Mouse (Mus musculus): Measurements from ENCODE around the gene Tbca.
A peak's percentile ranks its signal among the peaks of the same experiment; 100 is the strongest.

Tbca gene

DNA sequence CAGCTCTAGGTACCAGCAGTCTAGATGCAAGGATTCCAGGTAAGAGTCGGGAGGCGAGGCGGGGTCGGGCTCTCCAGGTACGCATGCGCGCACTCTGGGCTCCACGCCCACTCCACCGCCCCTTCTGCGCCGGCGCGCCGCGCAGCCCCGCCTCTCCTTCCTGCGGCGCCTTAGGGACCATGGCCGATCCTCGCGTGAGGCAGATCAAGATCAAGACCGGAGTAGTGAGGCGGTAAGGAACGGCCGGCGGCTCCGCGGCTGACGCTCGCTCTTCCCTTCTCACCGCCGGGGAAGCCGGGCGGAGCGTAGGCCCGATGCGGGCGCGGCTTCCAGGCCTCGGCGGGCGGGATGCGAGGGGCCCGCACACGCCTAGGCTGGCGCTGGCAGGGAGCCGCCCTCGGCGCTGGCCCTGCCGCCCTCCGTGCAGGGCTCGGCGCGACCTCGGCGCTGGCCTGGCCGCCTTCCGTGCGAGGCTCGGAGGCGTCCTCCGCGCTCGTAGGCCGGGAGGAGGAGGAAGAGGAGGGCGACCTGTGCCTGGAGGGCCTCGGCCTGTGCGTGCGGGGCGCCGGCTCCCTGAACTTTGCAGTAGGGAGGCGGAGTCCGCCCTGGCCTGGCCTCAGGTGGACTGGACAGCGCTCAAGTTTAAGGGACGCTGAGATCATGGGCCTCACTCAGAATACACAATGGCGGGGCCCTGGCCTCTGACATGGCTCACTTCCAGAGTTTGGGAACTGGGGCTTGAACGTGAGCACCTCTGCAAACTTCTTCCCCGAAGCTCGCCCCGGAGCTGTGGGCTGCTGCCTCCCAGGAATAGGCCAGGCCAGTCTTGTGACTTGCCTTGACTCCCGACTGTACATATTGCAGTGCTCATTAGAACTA, at the start of gene Tbca:
Tbca (plus strand) TSS at position 140 of the 879 bp plus-strand sequence.
- peak; percentile 78 to 89 for DNase-seq (ENCODE audit: low spot score in 2 of 2)

- no peak for DNase-seq (ENCODE audit: low spot score in 2 of 2)
Measured at GRCm38 (mm10) chr13:94745176-94745575, 43.5 kb upstream of the Tbca start.

GRCm38 (mm10) chr13:94765852-94766251, 22.9 kb upstream of the Tbca start:
- DNase-seq (ENCODE audit: low spot score in 2 of 2): no peak

GRCm38 (mm10) chr13:94768460-94769154, 20.1 kb upstream of the Tbca start:
- no peak for DNase-seq (ENCODE audit: low spot score in 2 of 2)

GRCm38 (mm10) chr13:94769155-94769470, 19.6 kb upstream of the Tbca start:
- DNase-seq (ENCODE audit: low spot score in 2 of 2): no peak

- no peak for DNase-seq (ENCODE audit: low spot score in 2 of 2)
Measured at GRCm38 (mm10) chr13:94786866-94787265, 1.8 kb upstream of the Tbca start.

DNA sequence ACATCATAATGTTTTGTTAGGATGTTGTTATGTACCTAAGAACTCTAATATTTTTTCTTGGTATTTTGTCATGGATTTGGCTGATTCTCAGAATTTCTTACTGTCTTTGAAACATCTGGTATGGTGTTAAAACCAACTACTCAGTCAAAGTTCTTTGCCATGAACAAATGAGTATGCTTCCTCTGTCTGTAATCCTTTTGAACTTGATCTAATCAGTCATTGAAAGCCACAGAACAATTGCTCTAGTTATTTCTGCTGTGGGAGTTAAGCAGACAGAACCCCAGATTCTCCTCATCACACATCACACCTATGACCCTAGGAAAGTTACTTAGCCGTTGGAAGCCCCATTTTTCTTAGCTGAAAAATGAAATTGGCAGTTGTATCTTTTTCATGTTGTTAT, 6.0 kb downstream of the Tbca start:
- no peak for DNase-seq (ENCODE audit: low spot score in 2 of 2)

GRCm38 (mm10) chr13:94803480-94804057, 14.9 kb downstream of the Tbca start:
- DNase-seq (ENCODE audit: low spot score in 2 of 2): no peak

DNA sequence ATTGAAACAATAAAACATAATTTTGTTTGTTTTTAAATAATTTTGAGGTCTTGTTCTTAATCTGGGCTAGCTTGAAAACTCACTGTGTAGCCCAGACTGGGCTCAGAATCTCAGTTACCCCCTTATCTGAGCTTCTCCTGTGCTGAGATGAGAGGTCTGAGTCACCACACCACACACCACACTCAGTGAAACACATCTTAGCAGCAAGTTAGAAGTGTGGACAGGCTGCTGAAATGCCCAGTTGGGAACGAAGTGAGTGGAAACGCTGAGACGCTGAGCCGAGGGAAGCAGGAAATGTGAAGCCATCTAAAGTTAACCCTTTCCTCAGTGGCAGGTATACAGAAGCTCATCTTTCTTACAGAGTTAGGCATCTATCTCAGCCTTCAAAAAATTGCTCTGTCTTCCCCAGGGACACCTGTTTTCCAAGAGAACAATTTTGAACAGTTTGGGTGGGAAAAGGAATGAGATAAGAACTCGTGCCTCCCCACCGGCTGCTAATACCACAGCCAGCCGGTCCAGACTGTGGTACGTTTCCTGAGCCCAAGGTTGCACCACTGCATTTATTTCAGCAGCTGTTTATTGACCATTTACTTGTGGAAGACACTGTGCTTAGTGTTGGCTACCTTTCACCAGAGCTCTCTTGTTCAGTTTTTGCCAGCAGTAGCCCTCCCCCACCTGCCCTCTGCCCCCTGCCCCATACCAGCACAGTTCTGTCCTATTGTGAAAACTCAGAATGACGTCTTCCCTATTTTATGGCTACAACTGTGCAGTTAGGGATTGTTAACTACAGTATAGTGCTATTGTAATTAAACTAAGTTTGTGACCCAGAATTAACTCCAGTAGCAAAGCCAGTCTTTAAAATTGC, 17.8 kb downstream of the Tbca start:
- no peak for DNase-seq (ENCODE audit: low spot score in 2 of 2)

DNA sequence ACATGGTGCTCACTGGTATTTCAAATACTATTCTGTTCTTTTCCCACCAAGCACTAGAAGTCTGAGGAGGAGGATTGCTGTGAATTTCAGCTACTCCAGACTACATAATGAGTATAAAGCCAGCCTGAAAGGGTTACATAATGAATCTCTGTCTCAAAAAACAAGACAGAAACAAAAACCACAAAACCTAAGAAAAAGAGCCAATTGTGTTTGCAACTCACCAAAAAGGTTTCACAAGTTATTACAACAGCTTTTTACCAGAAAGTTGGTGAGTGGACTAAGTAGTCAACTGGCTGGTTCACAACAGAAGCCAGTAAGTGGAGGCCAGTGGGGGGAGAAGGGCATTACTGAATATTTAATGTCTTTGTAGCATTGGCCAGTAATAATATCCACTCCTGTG, 19.9 kb downstream of the Tbca start:
- no peak for DNase-seq (ENCODE audit: low spot score in 2 of 2)

- no peak for DNase-seq (ENCODE audit: low spot score in 2 of 2)
Measured at GRCm38 (mm10) chr13:94809724-94810123, 21.0 kb downstream of the Tbca start.

GRCm38 (mm10) chr13:94811451-94811850, 22.7 kb downstream of the Tbca start:
- DNase-seq (ENCODE audit: low spot score in 2 of 2): no peak

GRCm38 (mm10) chr13:94813770-94814169, 25.1 kb downstream of the Tbca start:
- no peak for DNase-seq (ENCODE audit: low spot score in 2 of 2)

DNA sequence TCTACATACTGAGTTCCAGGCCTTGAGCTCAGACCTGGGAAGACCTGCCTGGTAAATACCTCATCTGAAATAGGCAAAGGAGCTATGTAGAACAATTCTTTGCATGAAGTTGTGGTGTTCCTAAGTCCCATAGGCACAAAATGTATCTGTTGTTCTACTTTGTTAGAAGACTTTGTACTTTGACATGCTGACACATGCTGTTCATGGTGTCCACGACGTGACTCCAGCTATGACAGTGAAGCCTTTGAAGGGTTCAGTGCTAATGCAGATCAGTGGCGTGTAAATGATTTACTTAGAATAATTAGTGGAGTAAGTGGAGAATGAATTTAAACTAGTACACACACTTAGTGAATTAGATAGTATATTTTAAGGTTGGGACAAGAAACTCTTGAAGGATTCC, 31.8 kb downstream of the Tbca start:
- DNase-seq (ENCODE audit: low spot score in 2 of 2): no peak

DNA sequence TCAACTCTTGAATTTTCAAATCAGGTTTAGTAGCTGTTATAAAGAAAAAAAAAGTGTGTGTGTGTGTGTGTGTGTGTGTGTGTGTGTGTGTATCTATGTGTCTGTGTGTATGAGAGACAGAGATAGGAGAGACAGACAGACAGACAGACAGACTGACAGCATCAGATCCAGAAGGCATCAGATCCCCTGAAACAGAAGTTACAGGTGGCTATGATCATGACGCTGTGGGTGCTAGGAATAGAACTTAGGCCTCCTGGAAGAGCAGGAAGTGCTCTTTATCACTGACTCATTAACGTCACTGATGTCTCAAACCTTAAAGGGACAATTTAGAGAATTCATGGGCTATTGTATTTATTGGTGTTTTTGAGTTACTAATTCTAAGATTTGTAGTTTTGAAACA, 32.2 kb downstream of the Tbca start:
- DNase-seq (ENCODE audit: low spot score in 2 of 2): no peak

DNA sequence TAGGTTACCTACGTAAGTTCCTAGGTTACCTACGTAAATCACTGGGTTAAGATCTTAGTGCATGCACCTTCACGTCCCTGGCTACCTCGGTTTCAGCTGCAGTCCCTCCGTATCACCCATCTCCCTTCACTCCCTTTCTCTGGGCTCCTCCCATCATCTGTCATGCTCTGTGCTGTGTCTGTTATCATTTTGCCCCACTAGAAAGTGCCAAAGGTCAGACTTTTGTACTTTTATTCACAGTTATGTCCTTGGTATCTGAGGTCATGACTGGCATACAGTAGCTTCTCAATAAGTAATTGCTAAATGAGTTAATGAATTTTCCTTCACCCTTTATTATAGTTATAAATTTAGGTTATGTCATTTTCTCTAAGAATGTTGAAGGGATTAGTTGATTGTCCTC, 37.7 kb downstream of the Tbca start:
- no peak for DNase-seq (ENCODE audit: low spot score in 2 of 2)

- no peak for DNase-seq (ENCODE audit: low spot score in 2 of 2)
Measured at GRCm38 (mm10) chr13:94826986-94827385, 38.3 kb downstream of the Tbca start.

DNA sequence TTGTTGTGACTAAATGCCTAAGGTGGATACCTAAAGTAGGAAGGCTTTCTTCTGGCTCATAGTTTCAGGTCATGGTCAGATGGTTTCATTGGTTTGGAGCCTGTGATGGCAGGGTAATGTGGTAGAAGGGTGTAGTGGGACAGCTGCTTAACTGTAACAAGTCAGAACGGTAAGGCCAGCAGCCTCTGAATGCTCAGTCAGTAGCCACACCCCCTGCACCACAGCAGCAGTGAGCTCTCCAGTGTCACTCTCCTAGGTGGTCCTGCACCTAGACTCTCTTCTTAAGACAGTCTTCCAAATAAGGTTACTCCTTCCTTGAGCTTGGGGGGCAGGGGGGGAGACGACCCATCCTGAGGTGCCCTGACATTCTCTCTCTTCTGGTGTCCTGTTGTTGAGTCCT, 39.1 kb downstream of the Tbca start:
- no peak for DNase-seq (ENCODE audit: low spot score in 2 of 2)

DNA sequence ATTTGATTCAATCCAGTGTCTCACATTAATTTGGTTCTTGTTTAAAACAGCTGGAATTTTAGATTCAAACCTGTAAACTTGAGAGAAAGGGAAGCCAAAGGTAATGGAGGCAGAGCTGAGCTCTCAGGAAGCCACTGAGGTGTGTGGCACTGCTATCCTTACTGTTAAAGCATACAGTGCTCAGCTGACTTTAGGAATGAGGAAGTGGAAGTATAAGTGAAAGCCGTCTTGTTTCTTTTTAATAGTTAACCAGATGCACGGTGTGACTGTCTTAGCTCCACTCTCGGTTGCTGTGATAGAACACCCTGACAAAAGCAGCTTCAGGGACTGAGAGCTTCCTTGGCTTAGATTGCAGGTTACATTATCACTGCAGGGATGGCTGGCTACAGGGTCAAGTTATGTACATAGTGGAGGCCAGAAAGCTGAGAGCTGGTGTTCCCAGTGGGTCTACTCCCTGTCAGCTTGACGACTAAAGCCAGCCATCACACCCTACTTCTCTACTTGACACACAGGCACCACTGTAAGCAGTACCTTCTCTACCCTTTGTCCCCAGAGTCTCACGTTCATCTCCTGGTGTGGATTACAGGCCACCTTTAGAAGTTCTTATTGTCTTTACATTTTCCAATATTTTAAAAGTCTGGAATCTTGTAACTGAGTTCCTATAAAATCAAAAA, 49.5 kb downstream of the Tbca start:
- DNase-seq (ENCODE audit: low spot score in 2 of 2): no peak

GRCm38 (mm10) chr13:94838756-94839337, 50.1 kb downstream of the Tbca start:
- DNase-seq (ENCODE audit: low spot score in 2 of 2): no peak

GRCm38 (mm10) chr13:94843236-94843635, 54.5 kb downstream of the Tbca start:
- no peak for DNase-seq (ENCODE audit: low spot score in 2 of 2)

All from spleen, postnatal 10 days (tissue).